Mouse (Mus musculus) cerebellum, postnatal 4 days (tissue): ENCODE measurements around the gene Card10.

Experiments used
- DNase-seq, 2 experiments: peaks; one replicate each; pipeline ENCODE4 v3.0.0; 2022; ENCODE audit warnings: low spot score in 2 of 2, mixed read lengths in 1 of 2

Card10 gene

GRCm38 (mm10) chr15:78772856-78773255 is 30.0 kb downstream of the Card10 start:
- DNase-seq: no peak

GRCm38 (mm10) chr15:78772368-78772763 is 30.5 kb downstream of the Card10 start:
- DNase-seq: no peak

GRCm38 (mm10) chr15:78771531-78772367 is 31.1 kb downstream of the Card10 start:
- no peak for DNase-seq

- peak in 1 of 2 experiments; percentile 66 for DNase-seq
Observed at GRCm38 (mm10) chr15:78770983-78771355, 31.9 kb downstream of the Card10 start.

GRCm38 (mm10) chr15:78770234-78770982 is 32.4 kb downstream of the Card10 start:
- DNase-seq: no peak

GRCm38 (mm10) chr15:78769064-78769463 is 33.8 kb downstream of the Card10 start:
- no peak for DNase-seq

- no peak for DNase-seq
Observed at GRCm38 (mm10) chr15:78763704-78764103, 39.1 kb downstream of the Card10 start.

GRCm38 (mm10) chr15:78763210-78763609 is 39.6 kb downstream of the Card10 start:
- DNase-seq: no peak

- no peak for DNase-seq
Observed at GRCm38 (mm10) chr15:78761112-78761511, 41.7 kb downstream of the Card10 start.

- no peak for DNase-seq
Observed at GRCm38 (mm10) chr15:78758132-78758531, 44.7 kb downstream of the Card10 start.

GRCm38 (mm10) chr15:78755966-78756725 is 46.7 kb downstream of the Card10 start:
- DNase-seq: no peak

GRCm38 (mm10) chr15:78755226-78755625 is 47.6 kb downstream of the Card10 start:
- no peak for DNase-seq

- no peak for DNase-seq
Observed at GRCm38 (mm10) chr15:78754144-78754543, 48.7 kb downstream of the Card10 start.

GRCm38 (mm10) chr15:78752991-78753390 is 49.9 kb downstream of the Card10 start:
- no peak for DNase-seq

GRCm38 (mm10) chr15:78750608-78751350 is 52.1 kb downstream of the Card10 start:
- DNase-seq: no peak

GRCm38 (mm10) chr15:78749855-78750254 is 53.0 kb downstream of the Card10 start:
- no peak for DNase-seq

- DNase-seq: peak; percentile 90 to 94
Observed at GRCm38 (mm10) chr15:78744206-78744605, 58.6 kb downstream of the Card10 start.

- no peak for DNase-seq
Observed at GRCm38 (mm10) chr15:78742831-78743230, 60.0 kb downstream of the Card10 start.

GRCm38 (mm10) chr15:78740662-78741061 is 62.2 kb downstream of the Card10 start:
- no peak for DNase-seq

- DNase-seq: no peak
Observed at GRCm38 (mm10) chr15:78737146-78737545, 65.7 kb downstream of the Card10 start.

- peak in 1 of 2 experiments; percentile 55 for DNase-seq
Observed at GRCm38 (mm10) chr15:78736681-78737100, 66.2 kb downstream of the Card10 start.
